18 mouse cellular contexts compared by ENCODE assay signal in genomic region chr1:99369776-99370175, GRCm38 (mm10).
DNase-seq lines count a peak whose midpoint lies in the region; ATAC-seq and TF ChIP-seq lines count a peak whose summit lies in the region.
"Had no signal": no experiment of that assay in that cellular context is flagged by ENCODE, and none has a peak within 500 bp of the region (broad histone marks: within the 10 kb centered on the region; RNA-seq: fewer than 3 reads in every experiment).

No protein-coding gene starts in this region.

- no peak overlapping the region for H3K4me3 ChIP-seq in hindbrain, postnatal 0 days (ENCODE audit: low read length)
- H3K4me3 ChIP-seq in hindbrain, embryonic 11.5 days (ENCODE audit: low read depth, low read length) = no peak overlapping the region
- H3K4me3 ChIP-seq: liver, embryonic 12.5 days; midbrain, embryonic 13.5 days; myocyte; neural tube, embryonic 15.5 days had no signal

- WGBS in hindbrain, postnatal 0 days = 90% methylated on average over 1 of the region's 1 CpGs
- 94% methylated on average over 1 of the region's 1 CpGs for WGBS in hindbrain, embryonic 11.5 days

- TF ChIP-seq CTCF in hindbrain, postnatal 0 days (IDR thresholded peaks at IDR 0.05; ENCODE audit: low read depth) = no peak

- no peak for ATAC-seq in hindbrain, postnatal 0 days
- no peak for ATAC-seq in hindbrain, embryonic 11.5 days (ENCODE audit: low FRiP score)
- ATAC-seq: activated CD4-positive, CD25-positive, alpha-beta regulatory T cell, adult 4 months; liver, embryonic 12.5 days; midbrain, embryonic 13.5 days had no signal

- no peak overlapping the region for H3K9ac ChIP-seq in hindbrain, postnatal 0 days (replicated peaks; ENCODE audit: low read length)
- no peak overlapping the region for H3K9ac ChIP-seq in hindbrain, embryonic 11.5 days (ENCODE audit: low read depth, low read length)
- H3K9ac ChIP-seq: liver, embryonic 12.5 days; lung, embryonic 14.5 days; midbrain, embryonic 13.5 days; neural tube, embryonic 15.5 days had no signal

- H3K27ac ChIP-seq in hindbrain, postnatal 0 days = no peak overlapping the region
- no peak overlapping the region for H3K27ac ChIP-seq in hindbrain, embryonic 11.5 days (ENCODE audit: low read depth, low read length)
- H3K27ac ChIP-seq: liver, embryonic 12.5 days; macrophage; midbrain, embryonic 13.5 days; neural tube, embryonic 15.5 days had no signal

- H3K4me1 ChIP-seq in hindbrain, postnatal 0 days (ENCODE audit: insufficient read depth, low read length) = no peaks in the 10 kb centered on the region
- no peaks in the 10 kb centered on the region for H3K4me1 ChIP-seq in hindbrain, embryonic 11.5 days (replicated peaks; ENCODE audit: control insufficient read depth, insufficient read depth, low read length)
- H3K4me1 ChIP-seq: liver, embryonic 12.5 days; midbrain, embryonic 13.5 days; neural tube, embryonic 15.5 days had no signal

- no peak overlapping the region for H3K4me2 ChIP-seq in hindbrain, postnatal 0 days (ENCODE audit: low read depth, low read length)
- no peak overlapping the region for H3K4me2 ChIP-seq in hindbrain, embryonic 11.5 days (replicated peaks; ENCODE audit: low read depth, low read length)
- H3K4me2 ChIP-seq: liver, embryonic 12.5 days; lung, embryonic 14.5 days; midbrain, embryonic 13.5 days; neural tube, embryonic 15.5 days had no signal

- H3K36me3 ChIP-seq in hindbrain, postnatal 0 days (ENCODE audit: insufficient read depth, low read length) = no peaks in the 10 kb centered on the region
- H3K36me3 ChIP-seq in hindbrain, embryonic 11.5 days (ENCODE audit: control insufficient read depth, insufficient read depth, low read length) = no peaks in the 10 kb centered on the region
- H3K36me3 ChIP-seq: liver, embryonic 12.5 days; midbrain, embryonic 13.5 days; neural tube, embryonic 15.5 days had no signal

- no peaks in the 10 kb centered on the region for H3K9me3 ChIP-seq in hindbrain, postnatal 0 days (ENCODE audit: low read length)
- no peaks in the 10 kb centered on the region for H3K9me3 ChIP-seq in hindbrain, embryonic 11.5 days (ENCODE audit: control insufficient read depth, low read length)
- H3K9me3 ChIP-seq: liver, embryonic 12.5 days; midbrain, embryonic 13.5 days; neural tube, embryonic 15.5 days had no signal

- no peaks in the 10 kb centered on the region for H3K27me3 ChIP-seq in hindbrain, postnatal 0 days (ENCODE audit: insufficient read depth, low read length)
- no peaks in the 10 kb centered on the region for H3K27me3 ChIP-seq in hindbrain, embryonic 11.5 days (ENCODE audit: control insufficient read depth, insufficient read depth, low read length)
- H3K27me3 ChIP-seq: liver, embryonic 12.5 days; midbrain, embryonic 13.5 days; neural tube, embryonic 15.5 days had no signal

- peak; percentile 12 for DNase-seq in hindbrain, postnatal 0 days (ENCODE audit: low spot score)
- DNase-seq in hindbrain, embryonic 11.5 days (ENCODE audit: low spot score) = no peak
- peak; percentile 20 for DNase-seq in cerebellum, adult 11-12 months
- peak; percentile 30 to 47 for DNase-seq in cerebellum, postnatal 25 days
- peak; percentile 56 to 63 for DNase-seq in layer of hippocampus, postnatal 10 days (ENCODE audit: low spot score in 2 of 2)
- no peak for DNase-seq in yolk sac, embryonic 10.5 days (ENCODE audit: low spot score)
- no peak for DNase-seq in spleen, adult 12 weeks (ENCODE audit: low spot score)
- DNase-seq: adrenal gland, postnatal 14 days; B cell, adult 2 months; heart, postnatal 4 days; lung, embryonic 14.5 days; thymus, adult 18-20 months had no signal

Comparison
In these comparisons a context has a peak if more than half of its experiments do, and no peak if none do; other contexts are left out.
1. DNase-seq: peak in hindbrain, postnatal 0 days (single experiment), cerebellum, adult 11-12 months (single experiment), cerebellum, postnatal 25 days (2 of 2) and layer of hippocampus, postnatal 10 days (2 of 2); none in hindbrain, embryonic 11.5 days (single experiment), yolk sac, embryonic 10.5 days (single experiment) and spleen, adult 12 weeks (single experiment).